Mouse (Mus musculus) right cerebral cortex, postnatal 10 days (tissue): Measurements from ENCODE around the gene Nhp2.

Experiments used
- DNase-seq, 2 experiments: peaks; one replicate each; pipeline ENCODE4 v3.0.0; 2021; ENCODE audit warnings: low spot score in 2 of 2

Gene Nhp2

DNA sequence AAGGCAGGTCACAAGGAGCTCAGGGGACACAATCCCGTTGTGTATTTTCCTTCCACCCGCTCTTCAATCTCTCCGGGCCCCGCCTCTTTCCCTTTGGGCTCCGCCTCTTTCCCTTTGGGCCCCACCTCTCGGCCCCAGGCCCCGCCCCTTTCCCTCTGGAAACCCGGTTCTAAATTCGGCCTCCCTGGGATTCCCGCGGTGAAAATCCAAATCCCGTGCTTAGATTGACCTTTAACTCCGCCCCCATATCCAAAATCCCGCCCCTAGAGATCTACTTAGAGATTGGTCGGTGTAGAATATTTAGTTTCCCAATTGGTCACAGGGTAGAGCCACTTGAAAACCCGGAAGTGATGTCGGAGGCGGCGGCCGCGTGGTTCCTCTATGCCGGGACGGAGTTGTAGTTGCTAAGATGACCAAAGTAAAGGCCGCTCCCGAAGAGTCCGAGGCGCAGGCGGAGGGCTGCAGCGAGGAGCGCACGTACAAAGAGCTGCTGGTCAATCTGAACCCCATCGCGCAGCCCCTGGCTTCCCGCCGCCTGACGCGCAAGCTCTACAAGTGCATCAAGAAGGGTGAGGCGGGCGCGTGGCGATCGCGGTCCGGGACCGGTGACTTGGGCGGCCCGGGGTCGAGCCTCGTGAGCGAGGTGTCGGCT is at the start of gene Nhp2:
Gene Nhp2 (plus strand): TSS at position 327 of the 652 bp plus-strand sequence.
- peak; percentile 94 to 97 for DNase-seq

DNA sequence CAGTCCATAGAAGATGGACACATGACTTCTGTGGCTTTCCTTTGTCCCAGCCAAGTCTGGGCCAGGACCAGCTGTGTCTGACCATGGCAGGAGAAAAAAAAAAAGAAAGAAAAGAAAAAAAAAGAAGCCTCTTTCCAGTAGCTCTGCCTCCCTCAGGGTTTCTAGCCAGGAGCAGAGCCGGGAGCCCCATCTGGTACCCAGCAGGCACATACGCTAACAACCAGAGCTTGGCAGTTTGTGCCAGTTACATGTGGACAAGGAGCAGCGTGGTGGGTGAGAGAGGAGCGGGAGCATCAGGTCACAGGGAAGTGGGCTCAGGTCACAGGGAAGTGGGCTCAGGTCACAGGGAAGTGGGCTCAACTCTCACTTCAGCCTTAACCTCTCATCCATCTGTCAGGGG is 43.1 kb upstream of the Nhp2 start:
- DNase-seq, result peak; percentile 45 to 50

DNA sequence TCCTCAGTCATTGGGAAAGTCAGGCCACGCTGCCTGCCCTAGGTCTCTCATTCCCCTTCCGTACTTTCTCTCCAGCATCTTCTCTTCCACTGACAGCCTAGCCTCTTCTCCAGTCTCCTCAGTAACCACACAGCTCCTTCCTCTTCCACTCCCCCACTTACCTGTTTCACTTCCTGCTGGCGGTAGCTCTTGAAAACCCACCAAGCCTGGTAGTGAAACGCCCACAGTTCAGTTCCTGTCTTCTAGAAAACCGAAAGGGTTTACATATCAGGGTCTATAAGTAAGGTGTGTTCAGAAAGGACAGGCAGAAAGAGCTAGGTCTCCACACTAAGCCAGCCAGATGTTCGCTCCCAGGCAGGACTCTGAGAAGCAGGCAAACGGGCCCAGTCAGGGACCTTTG is 41.9 kb upstream of the Nhp2 start:
- DNase-seq, result no peak

DNA sequence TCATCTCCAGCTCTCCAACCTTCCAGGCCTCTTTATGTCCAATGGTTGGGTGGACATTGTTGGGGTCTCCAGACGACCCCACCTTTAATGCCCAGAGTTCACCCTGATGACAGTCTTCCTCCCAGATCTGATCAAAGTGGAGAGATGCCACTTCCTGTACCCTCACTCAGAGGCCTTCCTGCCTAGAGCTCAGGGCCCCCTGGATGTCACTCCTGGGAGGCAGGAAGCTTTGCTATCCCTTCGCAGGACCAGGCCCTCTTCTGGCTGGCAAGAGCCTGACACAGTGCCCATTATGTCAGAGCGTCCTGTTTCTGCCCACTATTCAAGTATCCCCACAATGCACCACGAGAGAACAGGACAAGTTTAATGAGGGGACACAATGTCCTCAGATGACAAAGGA is 40.5 kb upstream of the Nhp2 start:
- no peak for DNase-seq

DNA sequence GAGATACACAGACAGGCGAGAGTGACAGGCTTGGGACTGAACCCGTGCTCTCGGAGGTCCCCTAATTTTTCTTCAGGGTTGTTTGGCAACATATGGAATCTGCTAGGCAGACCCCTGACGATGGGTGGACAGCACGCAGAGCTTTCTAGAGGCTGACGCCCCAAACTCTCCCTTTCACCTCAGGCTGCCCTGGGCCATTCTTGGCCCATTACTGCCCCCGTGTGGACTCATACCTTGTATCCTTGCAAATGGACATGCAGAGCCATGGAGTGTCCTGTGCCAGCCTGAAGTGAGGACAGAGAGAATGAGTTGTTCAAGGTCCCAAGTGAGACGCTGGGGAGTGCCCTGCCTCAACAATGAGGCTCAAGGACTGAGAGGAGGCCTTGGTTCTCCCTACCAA is 36.8 kb upstream of the Nhp2 start:
- DNase-seq, result peak; percentile 48 to 69

DNA sequence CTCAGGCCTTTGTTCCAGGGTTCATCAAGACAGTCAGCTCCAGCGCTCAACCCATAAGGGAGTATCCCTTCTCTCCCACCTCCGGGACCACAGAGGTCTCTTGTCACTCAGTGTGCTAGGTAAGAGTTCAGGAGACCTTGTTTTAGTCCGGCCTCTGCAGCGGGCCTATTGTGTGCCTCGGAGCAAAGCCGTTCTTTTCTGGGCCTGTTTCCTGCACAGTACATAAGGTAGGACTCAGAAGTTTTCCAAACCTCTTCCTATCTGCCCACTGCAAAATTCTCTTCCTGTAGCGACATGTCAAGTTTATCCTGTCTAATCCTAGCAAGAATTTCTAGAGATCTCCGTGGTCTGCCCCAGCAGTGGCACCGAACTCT is 35.5 kb upstream of the Nhp2 start:
- peak in 1 of 2 experiments; percentile 41 for DNase-seq

DNA sequence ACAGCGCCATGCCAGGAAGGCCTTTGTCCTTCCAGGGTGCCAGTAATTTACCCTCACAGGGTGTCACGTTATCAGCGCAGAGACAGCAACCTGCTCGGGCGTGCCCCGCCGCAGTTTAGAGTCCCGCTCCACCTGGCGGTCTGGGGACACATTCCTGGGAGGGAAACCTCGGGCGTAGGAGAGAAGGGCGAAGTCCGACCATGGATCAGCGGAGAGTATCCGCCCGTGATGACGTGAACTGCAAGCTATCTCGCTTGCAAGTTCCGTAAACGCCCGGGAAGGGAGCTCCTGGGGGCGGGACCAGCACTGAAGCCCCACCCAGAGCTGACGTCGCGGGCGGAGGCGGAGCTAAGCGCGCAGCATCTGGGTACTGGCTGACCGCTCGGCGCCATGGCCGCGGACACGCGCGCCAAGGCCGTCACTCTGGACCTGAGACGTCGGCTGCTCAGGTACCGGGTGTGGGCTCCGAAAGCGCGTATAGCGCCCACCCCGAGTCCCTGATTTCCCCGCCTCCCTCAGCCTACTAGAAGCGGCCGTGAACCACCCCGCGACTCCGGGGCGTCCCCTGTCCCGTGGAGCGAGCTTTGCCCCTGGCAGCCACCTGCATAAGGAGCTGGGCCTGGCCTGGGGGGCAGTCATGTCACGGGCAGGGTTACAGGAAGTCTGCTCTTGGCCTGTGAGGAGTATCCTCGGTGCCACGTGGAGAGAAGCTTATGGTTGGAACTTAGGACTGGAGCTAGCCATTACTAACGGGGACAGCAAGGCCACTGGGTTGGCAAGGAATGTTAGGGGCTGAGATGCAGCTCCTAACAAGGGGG is 34.9 kb upstream of the Nhp2 start, which contains the start of gene Phykpl:
Gene Phykpl (plus strand): TSS at position 327 of the 818 bp plus-strand sequence.
- peak; percentile 95 to 96 for DNase-seq

DNA sequence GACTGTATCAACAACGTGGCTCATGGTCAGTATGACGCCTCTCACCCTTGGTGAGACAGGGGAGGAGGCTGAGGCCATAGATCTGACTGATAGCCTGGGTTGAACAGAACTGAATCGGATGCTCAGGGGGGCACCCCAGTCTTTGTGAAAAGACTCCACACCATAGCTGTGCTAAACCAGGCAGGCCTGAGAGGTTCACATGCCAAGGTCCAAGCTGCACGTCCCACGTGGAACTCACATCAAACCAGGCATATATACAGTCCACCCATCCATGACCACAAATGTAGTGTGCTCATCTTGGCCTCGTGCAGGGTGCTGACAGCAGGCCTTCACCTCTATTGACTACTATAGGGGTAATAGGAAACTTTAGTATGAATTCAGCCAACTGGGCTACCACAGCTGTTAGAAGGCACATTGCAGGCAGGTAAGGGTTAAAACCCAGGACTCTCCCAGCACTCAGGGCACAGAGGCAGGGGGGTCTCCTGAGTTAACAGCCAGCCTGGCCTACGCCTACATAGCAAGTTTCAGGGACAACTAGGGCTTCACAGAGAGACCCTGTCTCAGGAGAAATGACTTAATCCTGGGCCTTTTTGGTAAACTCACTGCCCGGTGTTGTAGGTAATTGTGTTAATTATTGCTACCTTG is 33.8 kb upstream of the Nhp2 start:
- DNase-seq, result peak in 1 of 2 experiments; percentile 34

DNA sequence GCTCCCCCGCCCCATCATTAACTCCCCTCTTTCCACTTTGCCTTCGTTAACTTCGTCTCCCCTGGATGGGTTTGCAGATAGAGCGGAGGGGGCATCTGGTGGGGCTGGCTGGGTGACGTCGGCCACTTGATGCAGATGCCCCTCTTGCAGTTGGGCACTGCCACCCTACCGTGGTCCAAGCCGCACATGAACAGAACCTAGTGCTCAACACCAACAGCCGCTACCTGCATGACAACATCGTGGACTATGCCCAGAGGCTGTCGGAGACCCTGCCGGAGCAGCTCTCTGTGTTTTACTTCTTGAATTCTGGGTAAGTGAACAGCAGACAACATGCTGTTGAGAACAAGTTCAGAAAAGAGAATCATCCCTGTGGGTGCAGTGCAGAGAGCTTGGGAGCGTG is 33.1 kb upstream of the Nhp2 start:
- peak in 1 of 2 experiments; percentile 32 for DNase-seq

DNA sequence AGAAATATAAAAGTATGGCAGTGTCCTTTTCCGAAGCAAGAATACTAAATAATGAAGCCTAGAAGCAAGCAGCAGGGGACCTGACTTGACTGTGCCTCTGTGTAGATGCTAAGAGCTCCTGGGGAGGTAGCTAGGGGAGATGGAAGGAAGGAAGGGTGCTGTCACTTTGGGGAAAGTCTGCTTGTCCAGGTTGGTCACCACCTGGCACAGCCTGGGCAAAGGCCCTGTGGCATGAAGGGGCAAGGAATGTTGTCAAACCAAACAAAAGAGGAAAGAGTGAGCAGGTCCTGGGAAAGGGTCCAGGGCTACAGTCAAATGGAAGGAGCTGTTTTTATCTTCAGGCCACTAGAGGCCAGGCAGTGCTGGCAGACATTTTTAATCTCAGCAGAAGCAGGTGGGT is 32.5 kb upstream of the Nhp2 start:
- no peak for DNase-seq

DNA sequence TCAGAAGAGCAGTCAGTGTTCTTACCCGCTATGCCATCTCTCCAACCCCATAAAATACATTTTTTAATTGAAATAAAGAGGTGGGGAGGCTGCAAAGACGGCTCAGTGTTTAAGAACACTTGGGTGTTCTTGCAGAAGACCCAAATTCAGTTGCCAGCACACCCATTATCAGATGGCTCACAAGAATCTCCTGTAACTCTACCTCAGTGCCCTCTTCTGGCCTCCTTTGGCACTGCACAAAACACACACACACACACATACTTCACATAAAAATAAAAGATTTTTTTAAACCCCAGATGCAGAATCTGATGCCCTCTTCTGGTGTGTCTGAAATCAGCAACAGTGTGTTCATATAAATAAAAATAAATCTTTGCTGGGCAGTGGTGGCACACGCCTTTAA is 30.7 kb upstream of the Nhp2 start:
- no peak for DNase-seq

DNA sequence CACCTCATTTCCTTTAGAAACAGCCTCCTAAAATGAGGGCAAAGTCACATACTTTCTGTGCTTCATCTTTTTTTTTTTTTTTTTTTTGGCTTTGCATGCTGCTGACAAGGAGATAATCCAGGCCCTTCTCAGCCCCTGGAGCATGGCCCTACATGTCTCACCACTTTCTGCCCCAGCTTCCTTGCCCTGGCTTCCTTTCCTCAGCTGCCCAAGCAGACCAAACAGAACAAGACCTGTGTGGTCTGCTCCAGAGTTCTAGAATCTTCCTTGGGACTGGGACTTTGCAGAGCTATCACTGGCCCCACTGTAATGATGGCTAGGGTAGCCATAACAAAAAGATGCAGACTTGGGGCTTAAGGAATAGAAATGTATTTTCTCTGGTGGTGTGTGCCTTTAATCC is 29.5 kb upstream of the Nhp2 start:
- no peak for DNase-seq

DNA sequence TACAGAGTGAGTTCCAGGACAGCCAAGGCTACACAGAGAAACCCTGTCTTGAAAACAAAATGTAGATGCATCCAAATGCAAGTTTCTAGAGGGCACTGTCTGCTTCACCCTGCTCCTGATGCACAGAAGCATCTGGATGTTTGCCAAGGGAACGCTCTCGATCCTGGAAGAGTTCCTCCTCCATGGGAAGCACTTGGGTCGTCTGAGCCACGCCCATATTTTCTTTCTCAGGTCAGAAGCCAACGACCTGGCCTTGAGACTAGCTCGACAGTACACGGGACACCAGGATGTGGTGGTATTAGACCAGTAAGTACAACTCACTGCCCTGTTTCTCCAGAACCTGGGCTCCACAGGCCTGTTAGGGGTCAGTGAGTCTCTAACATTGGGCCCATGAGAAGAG is 28.4 kb upstream of the Nhp2 start:
- DNase-seq, result peak in 1 of 2 experiments; percentile 39

DNA sequence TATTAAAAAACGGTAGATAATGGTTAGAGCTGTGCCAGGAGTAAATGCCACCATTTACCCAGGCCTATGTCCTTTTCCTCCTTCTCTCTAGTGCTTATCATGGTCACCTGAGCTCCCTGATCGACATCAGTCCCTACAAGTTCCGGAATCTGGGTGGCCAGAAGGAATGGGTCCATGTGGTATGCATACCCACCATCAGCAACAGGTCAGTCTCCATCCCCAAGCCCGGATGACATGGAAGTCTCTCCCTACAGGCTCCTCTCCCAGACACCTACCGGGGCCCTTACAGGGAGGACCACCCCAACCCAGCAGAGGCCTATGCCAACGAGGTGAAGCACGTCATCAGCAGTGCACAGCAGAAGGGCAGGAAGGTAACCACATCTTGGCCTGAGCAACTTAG is 27.6 kb upstream of the Nhp2 start:
- no peak for DNase-seq

DNA sequence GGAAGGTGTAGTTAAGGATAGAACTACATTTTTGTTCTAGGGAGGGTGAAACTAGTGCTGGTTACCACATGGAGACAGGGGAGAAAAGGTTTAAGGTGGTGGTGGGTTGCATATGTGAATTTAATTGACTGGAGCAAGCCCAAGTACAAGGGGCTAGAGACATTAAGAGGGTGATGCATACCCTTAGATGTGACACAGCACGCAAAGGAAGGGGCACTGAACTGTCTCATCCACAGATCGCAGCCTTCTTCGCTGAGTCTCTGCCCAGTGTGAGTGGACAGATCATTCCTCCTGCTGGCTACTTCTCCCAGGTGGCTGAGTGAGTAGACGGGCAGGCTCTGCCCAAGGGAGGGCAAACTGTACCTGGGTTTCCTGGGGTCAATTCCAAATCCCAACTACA is 26.2 kb upstream of the Nhp2 start:
- DNase-seq, result no peak

DNA sequence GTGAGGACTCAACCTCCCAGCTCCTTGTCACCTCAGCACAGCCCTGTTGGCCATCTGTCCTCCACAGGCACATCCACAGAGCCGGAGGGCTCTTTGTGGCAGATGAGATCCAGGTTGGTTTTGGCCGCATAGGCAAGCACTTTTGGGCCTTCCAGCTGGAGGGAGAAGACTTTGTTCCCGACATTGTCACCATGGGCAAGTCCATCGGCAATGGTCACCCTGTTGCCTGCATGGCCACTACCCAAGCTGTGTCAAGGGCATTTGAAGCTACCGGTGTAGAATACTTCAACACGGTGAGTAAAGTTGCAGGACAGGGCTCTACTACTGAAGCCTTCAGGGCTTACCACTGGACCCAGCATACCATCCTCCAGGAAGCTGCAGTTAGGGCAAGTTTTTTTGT is 25.7 kb upstream of the Nhp2 start:
- no peak for DNase-seq

DNA sequence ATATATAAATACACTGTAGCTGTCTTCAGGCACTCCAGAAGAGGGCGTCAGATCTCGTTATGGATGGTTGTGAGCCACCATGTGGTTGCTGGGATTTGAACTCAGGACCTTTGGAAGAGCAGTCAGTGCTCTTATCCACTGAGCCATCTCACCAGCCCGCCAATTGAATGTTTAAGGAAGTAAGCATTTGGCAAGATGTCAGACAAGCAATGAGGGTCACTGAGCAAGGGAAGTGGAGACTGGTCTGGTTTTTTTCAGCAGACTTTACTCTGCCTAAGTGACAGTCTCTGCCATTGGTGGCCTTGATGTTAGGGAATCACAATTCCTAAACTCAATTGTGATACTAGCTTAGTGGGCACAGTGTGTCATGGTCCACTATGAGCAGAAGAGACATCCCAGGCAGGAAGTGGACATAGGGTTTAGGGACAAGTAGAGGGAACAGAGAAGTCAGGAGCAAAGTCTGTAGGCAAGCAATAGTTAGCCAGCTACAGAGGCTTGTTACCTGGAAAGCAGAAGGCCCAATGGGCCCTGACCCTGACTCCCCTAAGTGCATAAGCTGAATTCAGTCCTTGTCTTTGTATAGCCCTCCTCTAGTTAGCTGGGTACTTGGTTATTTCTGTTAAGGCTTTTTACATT is 24.7 kb upstream of the Nhp2 start:
- DNase-seq, result no peak

DNA sequence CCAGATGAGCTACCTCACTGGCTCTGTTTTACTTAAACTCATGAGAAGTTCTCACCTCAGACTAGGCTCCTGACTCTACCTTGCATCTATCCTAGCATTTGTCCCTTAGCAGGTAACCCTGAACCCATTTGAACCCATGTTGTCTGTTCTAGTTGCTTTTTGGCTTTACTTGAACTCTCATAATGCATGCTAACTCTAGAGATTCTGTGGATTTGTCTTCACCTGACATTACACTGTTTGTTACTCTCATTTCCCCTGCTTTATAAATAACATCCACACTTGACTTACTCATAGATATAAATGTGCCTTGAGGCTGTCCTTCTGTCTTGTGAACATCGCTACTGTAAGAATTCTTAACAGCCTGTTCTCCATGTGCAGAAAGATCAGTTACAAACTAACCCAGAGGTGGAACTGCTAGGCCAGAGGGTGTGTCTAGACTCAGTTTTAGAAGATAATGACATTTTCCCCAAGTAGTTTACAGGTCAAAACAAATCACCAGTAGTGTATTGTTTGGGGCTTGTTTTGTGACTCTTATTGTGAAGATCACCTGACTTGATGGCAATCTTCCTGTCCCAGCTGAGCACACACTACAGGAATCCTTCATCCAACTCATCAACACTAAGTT is 24.0 kb upstream of the Nhp2 start:
- DNase-seq, result no peak

DNA sequence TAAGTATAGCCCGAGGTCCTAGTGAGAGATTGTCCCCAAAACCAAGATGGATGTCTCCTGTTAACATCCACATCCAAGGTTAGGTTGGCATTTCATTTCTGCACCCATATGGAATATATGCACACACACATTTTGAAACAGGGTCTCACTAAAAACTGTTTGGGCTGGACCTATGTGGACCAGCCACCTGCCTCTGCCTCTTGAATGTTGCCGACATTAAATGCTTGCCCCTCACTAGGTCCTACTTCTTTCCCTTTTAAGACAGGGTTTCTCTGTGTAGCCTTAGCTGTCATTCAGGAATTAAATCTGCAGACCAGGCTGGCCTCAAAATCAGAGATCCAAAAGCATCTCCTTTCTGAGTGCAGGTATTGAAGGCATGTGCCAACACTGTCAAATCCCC is 22.0 kb upstream of the Nhp2 start:
- no peak for DNase-seq

DNA sequence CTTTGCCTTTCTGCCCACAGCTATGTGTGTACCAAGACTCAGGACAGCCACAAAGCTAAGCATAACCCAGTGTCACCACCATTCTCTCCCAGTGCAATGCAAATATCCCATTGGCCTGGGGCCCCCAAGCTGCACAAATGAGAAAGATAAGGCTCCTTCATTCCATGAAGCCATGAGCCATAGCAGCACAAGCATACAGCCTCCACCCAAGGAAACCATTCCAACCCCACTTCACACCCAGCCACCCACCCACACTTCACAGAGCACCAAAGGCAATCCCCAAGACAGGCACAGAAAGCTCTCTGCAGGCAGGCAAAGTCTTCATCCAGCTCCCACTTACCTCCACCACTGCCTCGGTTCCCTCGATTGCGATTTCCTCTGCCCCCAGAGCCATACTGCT is 17.3 kb upstream of the Nhp2 start:
- DNase-seq, result no peak

DNA sequence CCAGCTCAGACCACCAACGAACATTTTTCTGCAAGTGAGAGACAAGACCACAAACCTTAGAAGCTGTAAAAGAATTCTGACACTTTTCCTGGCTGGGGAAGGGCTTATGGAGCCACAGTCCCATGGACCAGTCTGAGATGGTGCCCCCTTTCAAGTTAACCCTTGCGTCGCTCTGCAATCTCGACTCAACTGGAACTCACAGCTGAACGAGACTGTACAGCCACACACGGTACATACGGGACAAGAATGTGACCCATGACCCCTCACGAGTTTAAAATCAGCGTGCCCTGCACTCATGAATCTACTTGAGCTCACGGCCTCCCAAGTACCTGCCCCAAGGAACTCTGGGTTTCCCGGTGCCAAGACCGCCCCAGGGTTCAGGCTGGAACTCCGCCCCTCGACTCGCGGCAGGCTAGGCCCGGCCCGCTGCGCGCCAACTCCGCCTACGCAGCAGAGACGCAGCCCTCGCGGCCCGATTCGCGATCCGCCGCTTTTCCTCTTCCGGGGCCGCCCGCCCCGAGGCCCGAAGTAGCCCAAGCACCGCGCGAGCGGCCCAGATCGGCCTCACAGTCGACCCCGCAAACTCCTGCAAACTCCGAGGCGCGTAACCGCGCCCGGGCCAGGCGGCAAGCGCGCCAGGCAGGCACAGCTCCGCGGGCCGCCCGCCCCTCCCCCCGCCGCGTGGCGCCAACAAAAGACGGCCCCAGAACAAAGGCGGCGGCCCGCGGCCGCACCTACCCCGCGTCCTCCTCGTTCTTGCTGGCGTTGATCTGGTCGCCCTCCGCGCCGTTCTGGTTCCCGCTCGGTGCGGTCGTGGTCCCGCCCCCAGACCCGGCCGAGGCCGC is 13.7 kb upstream of the Nhp2 start:
- peak; percentile 88 for DNase-seq
